In genomic region chr11:66975606-66976330, GRCm38 (mm10) we compare ENCODE assay signal across 26 mouse cellular contexts. TPM values are rescaled to one million over a fixed set of nuclear protein-coding genes. Genes with fewer than 3 reads are reported as not detected.
"Had no signal": no experiment of that assay in that cellular context is flagged by ENCODE, and none has a peak within 500 bp of the region (broad histone marks: within the 10 kb centered on the region; RNA-seq: fewer than 3 reads in every experiment).

No protein-coding gene starts in this region.

- H3K27me3 ChIP-seq: liver, embryonic 13.5 days; liver, embryonic 15.5 days; lung, embryonic 15.5 days; midbrain, embryonic 12.5 days; midbrain, embryonic 15.5 days; neural tube, embryonic 12.5 days had no signal

- ATAC-seq: liver, postnatal 0 days; midbrain, embryonic 15.5 days had no signal

- H3K9me3 ChIP-seq: liver, embryonic 15.5 days; lung, embryonic 15.5 days; midbrain, embryonic 12.5 days; midbrain, embryonic 15.5 days had no signal

- H3K36me3 ChIP-seq: liver, embryonic 13.5 days; liver, embryonic 15.5 days; lung, embryonic 15.5 days; midbrain, embryonic 12.5 days; midbrain, embryonic 15.5 days; neural tube, embryonic 12.5 days had no signal

- H3K27ac ChIP-seq: liver, embryonic 13.5 days; liver, embryonic 15.5 days; lung, embryonic 15.5 days; macrophage; midbrain, embryonic 12.5 days; midbrain, embryonic 15.5 days; neural tube, embryonic 12.5 days had no signal

- H3K4me3 ChIP-seq: liver, embryonic 13.5 days; liver, embryonic 15.5 days; lung, embryonic 15.5 days; megakaryocyte, embryonic 14.5 days; midbrain, embryonic 12.5 days; midbrain, embryonic 15.5 days; neural tube, embryonic 12.5 days had no signal

- DNase-seq: liver, embryonic 13.5 days; liver, postnatal 0 days; lung, adult 2 months; lung, postnatal 14 days; lung, postnatal 36 days; retina, postnatal 1 day; right cerebral cortex, adult 18-20 months; right cerebral cortex, postnatal 25 days; right cerebral cortex, postnatal 4 days; spleen, adult 18-20 months; thymus, adult 18-20 months; thymus, postnatal 14 days; thymus, postnatal 36 days had no signal

- H3K4me2 ChIP-seq: liver, embryonic 13.5 days; liver, embryonic 15.5 days; lung, embryonic 15.5 days; midbrain, embryonic 12.5 days; midbrain, embryonic 15.5 days; neural tube, embryonic 12.5 days had no signal

- H3K9ac ChIP-seq: liver, embryonic 13.5 days; liver, embryonic 15.5 days; liver, postnatal 0 days; lung, embryonic 15.5 days; midbrain, embryonic 12.5 days; midbrain, embryonic 15.5 days; neural tube, embryonic 12.5 days had no signal

- H3K4me1 ChIP-seq: liver, embryonic 13.5 days; liver, embryonic 15.5 days; lung, embryonic 15.5 days; megakaryocyte, embryonic 14.5 days; midbrain, embryonic 12.5 days; midbrain, embryonic 15.5 days; neural tube, embryonic 12.5 days had no signal

RNA-seq across cellular contexts. Expression of gene Tmem238l, which starts 19.3 kb away (rescaled TPM):
- total RNA-seq: liver, adult 2 months; megakaryocyte progenitor cell, adult 5-6 weeks; midbrain, postnatal 0 days; monocyte, adult 5-6 weeks; neutrophil, adult 5-6 weeks had no signal
- polyA plus RNA-seq: liver, adult 2 months; liver, embryonic 13.5 days; liver, embryonic 15.5 days; liver, postnatal 0 days; lung, embryonic 15.5 days; macrophage; midbrain, embryonic 12.5 days; midbrain, embryonic 15.5 days; midbrain, postnatal 0 days; neural tube, embryonic 12.5 days; neural tube, embryonic 14.5 days had no signal

RNA-seq across cellular contexts. Expression of gene Tmem220, which starts 49.2 kb away (rescaled TPM):
- total RNA-seq: monocyte, adult 5-6 weeks had no signal
